Mouse (Mus musculus): ENCODE data around the gene Extl1. TPM values are rescaled to one million over a fixed set of nuclear protein-coding genes. Genes with fewer than 3 reads are reported as not detected.

Extl1 gene
- total RNA-seq, 2 experiments from 2014 or later: 25.5 to 29.2 TPM

- no peak for DNase-seq
Measured at GRCm38 (mm10) chr4:134391636-134392035, 8.0 kb upstream of the Extl1 start.

- no peak for DNase-seq
Measured at GRCm38 (mm10) chr4:134388397-134388796, 4.7 kb upstream of the Extl1 start.

- no peak for DNase-seq
Measured at GRCm38 (mm10) chr4:134387268-134387667, 3.6 kb upstream of the Extl1 start.

GRCm38 (mm10) chr4:134379510-134379909 is 4.1 kb downstream of the Extl1 start:
- no peak for DNase-seq

GRCm38 (mm10) chr4:134378089-134378615 is 5.5 kb downstream of the Extl1 start:
- no peak for DNase-seq

GRCm38 (mm10) chr4:134374306-134374705 is 9.3 kb downstream of the Extl1 start:
- no peak for DNase-seq

GRCm38 (mm10) chr4:134373295-134373694 is 10.4 kb downstream of the Extl1 start:
- no peak for DNase-seq

- peak; percentile 81 for DNase-seq
Measured at GRCm38 (mm10) chr4:134372294-134372747, 11.3 kb downstream of the Extl1 start.

- no peak for DNase-seq
Measured at GRCm38 (mm10) chr4:134371316-134371855, 12.3 kb downstream of the Extl1 start.

GRCm38 (mm10) chr4:134370649-134371221 is 12.9 kb downstream of the Extl1 start:
- no peak for DNase-seq

GRCm38 (mm10) chr4:134365280-134365679 is 18.4 kb downstream of the Extl1 start:
- no peak for DNase-seq

GRCm38 (mm10) chr4:134362586-134362985 is 21.1 kb downstream of the Extl1 start:
- DNase-seq: no peak

- DNase-seq: no peak
Measured at GRCm38 (mm10) chr4:134362124-134362523, 21.5 kb downstream of the Extl1 start.

GRCm38 (mm10) chr4:134361215-134361614 is 22.4 kb downstream of the Extl1 start:
- no peak for DNase-seq

- no peak for DNase-seq
Measured at GRCm38 (mm10) chr4:134359649-134360048, 24.0 kb downstream of the Extl1 start.

- DNase-seq: no peak
Measured at GRCm38 (mm10) chr4:134357461-134357771, 26.2 kb downstream of the Extl1 start.

GRCm38 (mm10) chr4:134356591-134357460 is 26.8 kb downstream of the Extl1 start:
- DNase-seq: peak; percentile 36

GRCm38 (mm10) chr4:134355841-134356452 is 27.7 kb downstream of the Extl1 start:
- DNase-seq: peak; percentile 87

GRCm38 (mm10) chr4:134353527-134354409 is 29.9 kb downstream of the Extl1 start:
- DNase-seq: no peak

- DNase-seq: no peak
Measured at GRCm38 (mm10) chr4:134352929-134353328, 30.7 kb downstream of the Extl1 start.

GRCm38 (mm10) chr4:134352261-134352707 is 31.4 kb downstream of the Extl1 start:
- DNase-seq: peak; percentile 47

All from gastrocnemius, postnatal 25 days (tissue).